Mouse (Mus musculus) kidney, embryonic 16.5 days (tissue): ENCODE results near the gene Gm10271. TPM values are rescaled to one million over a fixed set of nuclear protein-coding genes. Genes with fewer than 3 reads are reported as not detected.

Source experiments
- ATAC-seq: fragments of 200-750 bp; cut with Nextera tagmentation; 2 replicates; pipeline ENCODE4 v1.8.0; 2017; ENCODE audit warnings: moderate TSS enrichment; ENCODE audit not compliant: low FRiP score, low TSS enrichment
- H3K27ac ChIP-seq: fragments of 300-500 bp; sonication (generic); 2 replicates; pipeline ENCODE4 v1.5.1; 2014; ENCODE audit warnings: low read length
- H3K27me3 ChIP-seq: fragments of 300-500 bp; sonication (generic); 2 replicates; pipeline ENCODE4 v1.6.1; 2014; ENCODE audit warnings: low read length, control low read depth, mixed read lengths; ENCODE audit not compliant: insufficient read depth
- H3K36me3 ChIP-seq: fragments of 300-500 bp; sonication (generic); 2 replicates; pipeline ENCODE4 v1.6.1; 2014; ENCODE audit warnings: low read length, control low read depth, mixed read lengths; ENCODE audit not compliant: insufficient read depth
- H3K4me1 ChIP-seq: fragments of 300-500 bp; sonication (generic); 2 replicates; pipeline ENCODE4 v1.6.1; 2014; ENCODE audit warnings: low read length, control low read depth, mixed read lengths; ENCODE audit not compliant: insufficient read depth
- H3K4me2 ChIP-seq: fragments of 300-500 bp; sonication (generic); replicated peaks from 2 replicates; pipeline ENCODE4 v1.6.1; 2014; ENCODE audit warnings: low read depth, low read length
- H3K4me3 ChIP-seq: fragments of 300-500 bp; sonication (generic); 2 replicates; pipeline ENCODE4 v1.5.1; 2014; ENCODE audit warnings: mild to moderate bottlenecking, low read length
- H3K9ac ChIP-seq: fragments of 300-500 bp; sonication (generic); replicated peaks from 2 replicates; pipeline ENCODE4 v1.6.1; 2014; ENCODE audit warnings: low read length
- H3K9me3 ChIP-seq: fragments of 300-500 bp; sonication (generic); 2 replicates; pipeline ENCODE4 v1.6.1; 2016; ENCODE audit warnings: low read length, control low read depth
- WGBS: fragments of 180-500 bp; shearing (Covaris S2); extraction: QIAGEN DNeasy Blood & Tissue Kit; methylation state at CpG from one replicate; pipeline ENCODE4 v1.1.7; 2014; 5-methylcytosine and 5-hydroxymethylcytosine counted together
- polyA plus RNA-seq: library from polyadenylated mRNA; unstranded; fragments of >200 nt; fragmentation: Nextera tagmentation; extraction: Ambion mirVana; gene quantifications from 2 replicates; pipeline ENCODE4 v1.2.1, GENCODE M21; 2015

Gene Gm10271
- polyA plus RNA-seq, 1 experiment from 2014 or later: not detected

DNA sequence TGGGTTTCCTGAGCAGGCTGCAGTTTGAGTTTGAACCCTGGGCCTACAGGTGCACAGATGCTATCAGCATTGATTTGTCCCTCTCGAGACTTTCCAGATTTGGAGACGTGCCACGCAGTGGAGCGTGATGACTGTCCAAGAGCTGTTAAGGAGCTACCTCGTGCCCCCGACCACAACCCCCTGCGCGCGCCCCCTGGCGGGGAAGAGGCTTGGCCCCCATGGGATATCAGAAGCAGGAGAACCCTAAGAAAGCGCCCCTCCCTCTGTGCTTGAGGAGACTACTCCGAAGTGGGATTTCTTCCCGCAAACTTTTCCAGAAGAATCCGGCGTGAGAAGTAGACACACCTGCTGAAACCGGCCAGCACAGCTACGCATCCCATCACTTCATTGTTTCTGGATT lies 9.6 kb downstream of the Gm10271 start:
- 60% methylated on average over 17 of the region's 17 CpGs for WGBS
- H3K27me3 ChIP-seq: no peaks in the 10 kb centered on the region
- no peak overlapping the region for H3K4me2 ChIP-seq
- no peaks in the 10 kb centered on the region for H3K9me3 ChIP-seq
- H3K36me3 ChIP-seq: no peaks in the 10 kb centered on the region
- peaks cover 17% of the 10 kb centered on the region; the same call in 1 of the 2 replicates for H3K4me1 ChIP-seq
- no peak overlapping the region for H3K4me3 ChIP-seq
- no peak overlapping the region for H3K27ac ChIP-seq
- H3K9ac ChIP-seq: no peak overlapping the region
- ATAC-seq: no peak

- WGBS: 64% methylated on average over 14 of the region's 14 CpGs
- no peak overlapping the region for H3K27ac ChIP-seq
- no peak overlapping the region for H3K9ac ChIP-seq
- no peak overlapping the region for H3K4me3 ChIP-seq
- H3K4me1 ChIP-seq: peaks cover 21% of the 10 kb centered on the region
- no peaks in the 10 kb centered on the region for H3K36me3 ChIP-seq
- no peaks in the 10 kb centered on the region for H3K27me3 ChIP-seq
- no peak overlapping the region for H3K4me2 ChIP-seq
- ATAC-seq: no peak
- H3K9me3 ChIP-seq: no peaks in the 10 kb centered on the region
Measured at GRCm38 (mm10) chr10:116962152-116962551, 10.3 kb downstream of the Gm10271 start.

DNA sequence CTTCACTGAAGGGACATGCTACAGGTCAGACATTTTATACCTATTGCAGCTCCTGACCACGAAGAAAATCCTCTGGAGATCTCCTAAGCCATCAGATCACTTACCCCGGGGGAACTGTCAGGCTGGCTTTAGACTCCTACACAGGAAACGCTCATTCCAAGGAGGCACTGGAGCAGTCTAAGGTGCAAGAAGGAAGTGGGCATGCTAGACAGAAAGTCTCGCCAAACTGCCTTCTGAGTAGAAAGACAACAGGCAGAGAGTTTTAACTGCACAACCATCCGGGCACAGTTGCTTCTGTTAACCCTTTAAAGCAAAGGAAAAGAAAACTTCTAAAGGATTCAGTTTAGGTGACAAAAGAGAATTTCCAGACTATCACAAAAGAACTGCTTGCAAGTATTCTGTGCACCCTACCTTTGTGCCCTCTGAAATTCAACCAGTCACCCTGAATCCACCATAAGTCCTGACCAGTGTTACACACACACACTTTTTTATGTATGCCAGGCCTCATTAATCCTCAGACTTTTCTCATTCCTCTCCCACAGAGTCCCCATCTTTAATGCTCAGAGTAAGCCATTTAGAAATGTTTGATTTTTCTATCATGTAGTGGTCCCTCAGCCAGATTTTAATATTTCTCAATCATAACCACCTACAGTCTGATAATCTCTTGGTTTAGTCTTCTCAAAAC lies 14.4 kb downstream of the Gm10271 start:
- no peaks in the 10 kb centered on the region for H3K36me3 ChIP-seq
- no peaks in the 10 kb centered on the region for H3K27me3 ChIP-seq
- no peak overlapping the region for H3K4me2 ChIP-seq
- H3K27ac ChIP-seq: peak overlapping the region; percentile 82
- peaks cover 4% of the 10 kb centered on the region; the same call in 1 of the 2 replicates for H3K9me3 ChIP-seq
- peak; percentile 83 for ATAC-seq
- peaks cover 18% of the 10 kb centered on the region for H3K4me1 ChIP-seq
- no peak overlapping the region for H3K9ac ChIP-seq
- no peak overlapping the region for H3K4me3 ChIP-seq
- WGBS: 5% methylated on average over 5 of the region's 5 CpGs

DNA sequence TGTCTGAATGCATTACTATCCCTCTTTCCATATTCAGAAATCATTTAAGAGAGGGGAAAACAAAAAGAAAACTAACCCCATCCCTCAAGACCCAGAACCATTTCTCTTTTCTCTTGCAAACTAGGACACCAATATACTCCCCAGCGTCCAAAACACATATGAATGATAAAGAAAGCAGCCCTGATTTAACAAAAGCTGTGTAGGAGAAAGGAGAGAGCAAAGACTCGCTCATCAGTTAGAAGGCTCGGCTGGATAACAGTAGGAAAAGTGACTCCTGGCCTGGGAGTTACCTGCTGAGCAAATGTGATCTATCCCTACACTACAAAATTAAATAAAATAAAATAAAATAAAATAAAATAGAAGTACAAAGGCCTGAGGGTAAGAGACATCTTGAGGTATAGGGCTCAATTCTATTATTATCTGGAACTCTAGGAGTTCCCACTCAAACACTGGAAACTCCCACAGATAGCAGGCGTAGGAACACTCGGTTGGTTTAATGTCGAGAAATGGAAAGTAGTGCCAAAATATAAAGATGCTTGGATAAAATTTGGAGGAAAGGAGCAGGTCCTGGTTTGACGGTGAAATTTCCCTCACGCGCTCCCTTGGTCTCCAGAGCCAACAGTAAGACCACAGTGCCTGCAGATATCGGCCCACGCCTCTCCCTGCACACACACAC lies 15.8 kb downstream of the Gm10271 start:
- no peak overlapping the region for H3K4me2 ChIP-seq
- H3K4me1 ChIP-seq: peaks cover 10% of the 10 kb centered on the region
- WGBS: 89% methylated on average over 11 of the region's 11 CpGs
- peaks cover 9% of the 10 kb centered on the region for H3K9me3 ChIP-seq
- no peak overlapping the region for H3K9ac ChIP-seq
- H3K27me3 ChIP-seq: no peaks in the 10 kb centered on the region
- no peak for ATAC-seq
- H3K4me3 ChIP-seq: no peak overlapping the region
- no peaks in the 10 kb centered on the region for H3K36me3 ChIP-seq
- no peak overlapping the region for H3K27ac ChIP-seq

DNA sequence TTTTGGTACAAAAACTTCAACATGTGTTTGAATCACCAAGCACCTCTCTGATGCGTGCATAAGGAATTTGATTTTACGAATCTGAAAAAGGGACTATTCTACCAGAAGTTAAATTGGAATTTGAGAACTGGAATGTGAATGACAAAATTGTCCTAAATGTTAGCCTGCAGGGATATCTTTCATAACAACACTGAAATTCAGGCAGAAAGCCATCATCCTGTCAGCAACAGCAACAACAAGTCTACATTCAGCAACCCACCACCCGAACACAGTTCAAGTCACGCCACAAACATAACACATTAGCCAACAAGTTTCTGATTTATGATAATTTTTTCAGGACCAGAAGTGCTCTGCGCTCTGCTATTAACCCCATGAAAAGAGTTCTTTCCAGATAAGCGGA lies 17.2 kb downstream of the Gm10271 start:
- Histone ChIP-seq H3K4me3 (no peak overlapping the region), H3K27me3 (no peaks in the 10 kb centered on the region), H3K27ac (no peak overlapping the region), H3K36me3 (no peaks in the 10 kb centered on the region), H3K4me2 (no peak overlapping the region), H3K9me3 (peaks cover 9% of the 10 kb centered on the region), H3K4me1 (peaks cover 16% of the 10 kb centered on the region), H3K9ac (no peak overlapping the region)
- ATAC-seq: no peak
- 94% methylated on average over 6 of the region's 6 CpGs for whole genome bisulfite sequencing

- H3K36me3 ChIP-seq: no peaks in the 10 kb centered on the region
- H3K9ac ChIP-seq: 0 out of 2 replicates have a peak overlapping the region, but pooled peaks have one; percentile 22
- WGBS: 13% methylated on average over 5 of the region's 5 CpGs
- H3K27me3 ChIP-seq: no peaks in the 10 kb centered on the region
- H3K4me2 ChIP-seq: peak overlapping the region; percentile 58
- peak overlapping the region; percentile 76 for H3K4me3 ChIP-seq
- H3K9me3 ChIP-seq: peaks cover 9% of the 10 kb centered on the region
- no peak overlapping the region for H3K27ac ChIP-seq
- ATAC-seq: no peak
- H3K4me1 ChIP-seq: peaks cover 21% of the 10 kb centered on the region
Measured at GRCm38 (mm10) chr10:116950886-116951285, 21.5 kb downstream of the Gm10271 start.

GRCm38 (mm10) chr10:116950009-116950769 lies 22.2 kb downstream of the Gm10271 start, which contains the start of gene Rab3ip:
Gene Rab3ip (minus strand): TSS chr10:116950769.
- under 1% methylated on average over 68 of the region's 103 CpGs for WGBS
- peaks cover 5% of the 10 kb centered on the region for H3K9me3 ChIP-seq
- peak within 1 kb of the TSS; percentile 83 for H3K9ac ChIP-seq
- H3K4me3 ChIP-seq: peak within 1 kb of the TSS; percentile 76
- peak within 1 kb of the TSS; percentile 65 for H3K4me2 ChIP-seq
- peak within 1 kb of the TSS; percentile 89 for H3K27ac ChIP-seq
- peaks cover 28% of the 10 kb centered on the region for H3K4me1 ChIP-seq
- ATAC-seq: peak; percentile 88
- no peaks in the 10 kb centered on the region for H3K27me3 ChIP-seq
- no peaks in the 10 kb centered on the region for H3K36me3 ChIP-seq

- peak; percentile 47; the same call in 1 of the 2 replicates for ATAC-seq
- 2% methylated on average over 40 of the region's 44 CpGs for WGBS
Measured at GRCm38 (mm10) chr10:116949111-116950008, 23.0 kb downstream of the Gm10271 start.

DNA sequence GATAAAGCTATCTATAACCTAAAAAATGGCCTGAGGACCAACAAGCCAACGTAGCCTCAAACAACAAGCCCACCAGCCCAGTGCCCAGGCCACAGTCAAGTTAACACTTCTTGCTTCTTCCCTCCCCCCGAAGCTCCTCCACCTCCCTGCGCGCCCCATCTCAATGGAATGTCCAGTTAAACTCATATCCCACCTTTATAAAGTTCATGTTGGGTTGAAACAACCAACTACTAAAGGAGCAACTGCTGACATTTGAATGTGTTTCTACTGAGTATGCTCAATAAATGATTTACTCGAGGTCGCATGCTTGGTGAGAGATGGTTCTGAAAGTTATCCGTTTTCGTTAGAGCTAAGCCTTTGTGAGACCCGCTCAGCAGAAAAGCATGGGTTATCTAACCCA lies 24.0 kb downstream of the Gm10271 start:
- no peak for ATAC-seq
- Histone ChIP-seq H3K4me1 (peaks cover 32% of the 10 kb centered on the region), H3K9ac (peak overlapping the region; percentile 55)

More at GRCm38 (mm10) chr10:116949111-116950008, 23.0 kb downstream of the Gm10271 start:
- Histone ChIP-seq H3K36me3 (no peaks in the 10 kb centered on the region), H3K4me2 (peak overlapping the region; percentile 65), H3K27me3 (no peaks in the 10 kb centered on the region), H3K9me3 (peaks cover 5% of the 10 kb centered on the region), H3K4me1 (peaks cover 32% of the 10 kb centered on the region), H3K4me3 (peak overlapping the region; percentile 76), H3K27ac (peak overlapping the region; percentile 89), H3K9ac (peak overlapping the region; percentile 83)

More for the DNA sequence above, 24.0 kb downstream of the Gm10271 start:
- Histone ChIP-seq H3K4me3 (peak overlapping the region; percentile 76), H3K4me2 (peak overlapping the region; percentile 65), H3K27me3 (no peaks in the 10 kb centered on the region), H3K36me3 (no peaks in the 10 kb centered on the region), H3K27ac (peak overlapping the region; percentile 76), H3K9me3 (peaks cover 5% of the 10 kb centered on the region)
- WGBS: 56% methylated on average over 9 of the region's 9 CpGs
